Mouse (Mus musculus) kidney, adult 2 months (tissue): ENCODE data around the gene Hdac4.

Experiments
- CTCF ChIP-seq: fragments of 200-500 bp; conservative IDR thresholded peaks from 2 replicates; pipeline ENCODE4 v1.5.1; 2011; ENCODE audit warnings: low read depth, mild to moderate bottlenecking, control low read depth, low read length, moderate library complexity, mixed read lengths; ENCODE audit not compliant: insufficient read depth, insufficient read length
- POLR2A ChIP-seq: fragments of 200-500 bp; IDR thresholded peaks from one replicate; pipeline ENCODE4 v1.6.1; 2011; ENCODE audit warnings: low read depth, low read length, control low read depth

DNA sequence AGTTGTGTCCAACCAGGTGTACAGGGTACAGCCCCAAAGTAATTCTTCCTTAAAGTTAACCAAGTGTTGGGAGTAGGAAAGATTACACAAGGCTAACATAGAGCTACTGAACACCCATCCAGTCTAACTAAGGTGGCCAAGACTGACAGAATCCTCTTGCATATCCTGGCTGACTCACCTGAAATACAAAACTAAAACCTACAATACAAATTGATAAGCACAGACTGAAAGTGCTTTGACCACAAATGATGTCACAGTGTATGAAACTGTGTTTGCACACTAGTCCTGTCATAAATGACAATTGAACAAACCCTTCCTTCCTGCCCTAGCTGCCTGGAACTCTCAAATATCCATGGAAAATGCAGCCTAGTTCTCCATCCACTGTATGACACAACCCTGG lies 144.5 kb downstream of the Hdac4 start:
- TF ChIP-seq CTCF (no peak), POLR2A (no peak)
